27 mouse cellular contexts compared by ENCODE assay signal in the genomic region with DNA sequence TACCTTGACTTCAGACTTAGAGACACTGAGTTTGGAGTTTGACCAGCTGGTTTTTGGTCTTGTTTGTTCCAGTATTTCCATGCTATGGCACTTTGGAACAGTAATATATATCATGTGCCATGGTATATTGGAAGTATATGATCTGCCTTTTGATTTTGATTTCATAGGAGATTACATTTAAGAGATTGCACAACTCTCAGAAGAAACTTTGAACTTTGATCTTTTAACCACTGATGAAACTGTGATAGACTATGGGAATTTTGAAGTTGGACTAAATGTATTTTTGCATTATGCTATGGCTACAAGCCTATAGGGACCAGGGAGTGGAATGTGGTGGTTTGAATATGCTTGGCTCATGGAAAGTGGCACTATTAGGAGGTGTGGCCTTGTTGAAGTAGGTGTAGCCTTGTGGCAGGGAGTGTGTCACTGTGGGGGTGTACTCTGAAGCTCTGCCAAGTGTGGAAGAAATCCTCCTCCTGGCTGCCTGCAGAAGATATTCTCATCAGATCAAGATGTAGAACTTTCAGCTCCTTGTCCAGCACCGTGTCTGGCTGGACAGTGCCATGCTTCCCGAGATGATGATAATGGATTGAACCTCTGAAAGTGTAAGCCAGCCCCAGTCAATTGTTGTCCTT. TPM values are rescaled to one million over a fixed set of nuclear protein-coding genes. Genes with fewer than 3 reads are reported as not detected.
"Had no signal": no experiment of that assay in that cellular context is flagged by ENCODE, and none has a peak within 500 bp of the region (broad histone marks: within the 10 kb centered on the region; RNA-seq: fewer than 3 reads in every experiment).

No protein-coding gene starts in this region.

- H3K9me3 ChIP-seq: midbrain, embryonic 10.5 days; midbrain, embryonic 12.5 days; neural tube, embryonic 15.5 days; stomach, embryonic 15.5 days had no signal

- H3K27me3 ChIP-seq: midbrain, embryonic 12.5 days; neural tube, embryonic 13.5 days; neural tube, embryonic 15.5 days; stomach, embryonic 15.5 days had no signal

- H3K4me2 ChIP-seq: lung, embryonic 14.5 days; midbrain, embryonic 12.5 days; neural tube, embryonic 13.5 days; neural tube, embryonic 15.5 days; stomach, embryonic 15.5 days had no signal

- ATAC-seq: midbrain, embryonic 16.5 days had no signal

- DNase-seq: lung, adult 18-20 months; lung, embryonic 14.5 days; lung, postnatal 10 days; lung, postnatal 4 days; midbrain, embryonic 14.5 days; retina, postnatal 1 day; right cerebral cortex, adult 18-20 months; right cerebral cortex, postnatal 25 days; right cerebral cortex, postnatal 4 days; spleen, adult 18-20 months; thymus, adult 2 months; thymus, postnatal 25 days; thymus, postnatal 4 days had no signal

- H3K27ac ChIP-seq: midbrain, embryonic 10.5 days; midbrain, embryonic 12.5 days; neural tube, embryonic 13.5 days; neural tube, embryonic 15.5 days; stomach, embryonic 15.5 days; stomach, postnatal 0 days had no signal

- H3K4me3 ChIP-seq: midbrain, embryonic 10.5 days; midbrain, embryonic 12.5 days; myocyte; neural tube, embryonic 13.5 days; neural tube, embryonic 15.5 days; stomach, embryonic 15.5 days had no signal

- H3K9ac ChIP-seq: lung, embryonic 14.5 days; midbrain, embryonic 12.5 days; neural tube, embryonic 13.5 days; neural tube, embryonic 15.5 days; stomach, embryonic 15.5 days had no signal

- H3K4me1 ChIP-seq: stomach, embryonic 15.5 days had no signal

- H3K36me3 ChIP-seq: midbrain, embryonic 10.5 days; midbrain, embryonic 12.5 days; neural tube, embryonic 13.5 days; neural tube, embryonic 15.5 days; stomach, embryonic 15.5 days had no signal

RNA-seq across cellular contexts. Expression of a gene that starts 31.8 kb away (rescaled TPM):
- total RNA-seq: megakaryocyte, adult 5-6 weeks; megakaryocyte-erythroid progenitor cell, adult 5-6 weeks had no signal
- polyA plus RNA-seq: lung, embryonic 14.5 days; lung, embryonic 16.5 days; midbrain, embryonic 10.5 days; midbrain, embryonic 12.5 days; midbrain, embryonic 14.5 days; midbrain, embryonic 16.5 days; myocyte; neural tube, embryonic 11.5 days; neural tube, embryonic 13.5 days; neural tube, embryonic 15.5 days; small intestine, adult 2 months; stomach, embryonic 15.5 days; stomach, postnatal 0 days; thymus, adult 2 months; urinary bladder, adult 2 months had no signal
